Mouse (Mus musculus) inflammation-experienced regulatory T-cells (primary cell): ENCODE results near the gene Mei4. TPM values are rescaled to one million over a fixed set of nuclear protein-coding genes. Genes with fewer than 3 reads are reported as not detected.

Experiments used
- polyA plus RNA-seq, 2 experiments: library from polyadenylated mRNA; unstranded; fragments of 100-300 nt; shearing (Covaris generic); gene quantifications; one replicate each; pipeline ENCODE4 v1.2.1; 2017

Gene Mei4
- polyA plus RNA-seq: 1 to 10 TPM in 1 of 2 experiments, under 1 TPM in 1; 0.27 to 1.1 TPM

DNA sequence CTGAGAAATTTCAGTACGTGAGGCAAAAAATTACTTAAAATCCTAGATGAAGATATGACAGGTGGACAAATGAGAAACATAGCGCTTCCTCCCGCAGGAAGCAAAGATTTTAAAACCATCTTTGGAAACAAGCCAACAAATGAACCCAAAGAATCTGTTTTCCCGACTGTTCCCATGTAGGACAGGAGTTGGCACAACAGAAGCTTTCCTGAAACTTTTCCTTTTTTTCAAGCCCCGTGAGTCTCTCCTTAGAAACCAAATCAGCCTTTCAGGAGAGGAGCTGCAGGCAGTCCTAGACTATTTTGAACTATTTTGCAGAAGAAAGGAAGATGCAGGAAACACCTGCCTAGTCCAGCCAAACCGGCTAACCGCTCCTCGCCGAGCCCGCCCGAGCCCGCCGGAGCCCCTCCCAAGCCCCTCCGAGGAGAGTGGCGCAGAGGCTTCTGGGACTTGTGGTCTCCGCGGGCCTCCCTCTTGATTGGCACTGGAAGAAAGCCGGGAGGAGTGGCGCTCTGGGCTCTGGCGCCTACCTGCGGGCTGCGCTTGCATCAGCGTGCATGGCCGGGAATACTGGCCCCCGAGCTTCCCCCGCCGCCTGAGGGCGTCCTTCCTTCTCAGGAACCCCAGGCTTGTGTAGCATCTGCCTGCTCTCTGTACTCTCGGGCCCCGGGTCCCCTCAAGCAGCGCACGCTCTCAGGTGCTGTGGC, at the start of gene Mei4:
TSS of gene Mei4 (plus strand) at position 490 of the 707 bp plus-strand sequence.

Other genes with a start within 250 kb of the Mei4 start
- gene Htr1b, start 229.8 kb upstream of the Mei4 start, polyA plus RNA-seq: not detected